Mouse (Mus musculus) lung, postnatal 0 days (tissue): ENCODE results near the gene Gpr4. TPM values are rescaled to one million over a fixed set of nuclear protein-coding genes. Genes with fewer than 3 reads are reported as not detected.
A peak's percentile ranks its signal among the peaks of the same experiment; 100 is the strongest.

Experiments used
- ATAC-seq: fragments of 200-750 bp; cut with Nextera tagmentation; 2 replicates; pipeline ENCODE4 v1.8.0; 2017; ENCODE audit warnings: moderate library complexity
- DNase-seq: peaks from one replicate; pipeline ENCODE4 v3.0.0-alpha.2; 2016; ENCODE audit warnings: low spot score
- H3K27ac ChIP-seq: fragments of 300-500 bp; sonication (generic); 2 replicates; pipeline ENCODE4 v1.5.1; 2014; ENCODE audit warnings: antibody characterized with exemption, mild to moderate bottlenecking, low read length, mixed read lengths
- H3K27me3 ChIP-seq: fragments of 300-500 bp; sonication (generic); replicated peaks from 2 replicates; pipeline ENCODE4 v1.6.1; 2014; ENCODE audit warnings: low read length, mixed read lengths; ENCODE audit not compliant: insufficient read depth
- H3K36me3 ChIP-seq: fragments of 300-500 bp; sonication (generic); 2 replicates; pipeline ENCODE4 v1.6.1; 2014; ENCODE audit warnings: low read length, mixed read lengths; ENCODE audit not compliant: insufficient read depth
- H3K4me1 ChIP-seq: fragments of 300-500 bp; sonication (generic); 2 replicates; pipeline ENCODE4 v1.6.1; 2014; ENCODE audit warnings: antibody characterized with exemption, low read depth, low read length, mixed read lengths; ENCODE audit not compliant: insufficient read depth
- H3K4me2 ChIP-seq: fragments of 300-500 bp; sonication (generic); replicated peaks from 2 replicates; pipeline ENCODE4 v1.6.1; 2014; ENCODE audit warnings: low read depth, mild to moderate bottlenecking, low read length, moderate library complexity, mixed read lengths
- H3K4me3 ChIP-seq: fragments of 300-500 bp; sonication (generic); 2 replicates; pipeline ENCODE4 v1.5.1; 2014; ENCODE audit warnings: low read depth, low read length
- H3K9ac ChIP-seq: fragments of 300-500 bp; sonication (generic); replicated peaks from 2 replicates; pipeline ENCODE4 v1.6.1; 2014; ENCODE audit warnings: low read depth, mild to moderate bottlenecking
- H3K9me3 ChIP-seq: fragments of 300-500 bp; sonication (generic); 2 replicates; pipeline ENCODE4 v1.6.1; 2016; ENCODE audit warnings: low read length, mixed read lengths
- CTCF ChIP-seq: IDR thresholded peaks from 2 replicates; pipeline ENCODE4 v1.5.1; 2016; ENCODE audit warnings: antibody characterized with exemption, mild to moderate bottlenecking
- EP300 ChIP-seq: IDR thresholded peaks from 2 replicates; pipeline ENCODE4 v1.6.1; 2016; ENCODE audit warnings: antibody characterized with exemption, mild to moderate bottlenecking, control low read depth
- WGBS: fragments of 180-500 bp; shearing (Covaris S2); extraction: QIAGEN DNeasy Blood & Tissue Kit; methylation state at CpG from one replicate; pipeline ENCODE4 v1.1.7; 2014; 5-methylcytosine and 5-hydroxymethylcytosine counted together
- polyA plus RNA-seq: library from polyadenylated mRNA; unstranded; fragments of >200 nt; fragmentation: Nextera tagmentation; extraction: Ambion mirVana; gene quantifications from 2 replicates; pipeline ENCODE4 v1.2.1, GENCODE M21; 2015

Gpr4 gene
- polyA plus RNA-seq, 1 experiment from 2014 or later = 2.7 TPM

- H3K4me3 ChIP-seq = no peak within 1 kb of the TSS
- TF ChIP-seq CTCF = no peak
- TF ChIP-seq EP300 = no peak
- 2% methylated on average over 30 of the region's 30 CpGs for WGBS
- H3K4me2 ChIP-seq = no peak within 1 kb of the TSS
- no peak within 1 kb of the TSS for H3K27ac ChIP-seq
- H3K36me3 ChIP-seq = no peaks in the 10 kb centered on the region
- no peaks in the 10 kb centered on the region for H3K9me3 ChIP-seq
- H3K9ac ChIP-seq = no peak within 1 kb of the TSS
- peaks cover 37% of the 10 kb centered on the region for H3K27me3 ChIP-seq
- ATAC-seq = peak; percentile 27
- H3K4me1 ChIP-seq = peaks cover 14% of the 10 kb centered on the region; the same call in 1 of the 2 replicates
- peak; percentile 62 for DNase-seq
Measured at GRCm38 (mm10) chr7:19175708-19176515, 36.4 kb upstream of the Gpr4 start, which contains the start of gene Eml2. Gene Eml2 (plus strand): TSS chr7:19176421.

GRCm38 (mm10) chr7:19176516-19176947, 35.8 kb upstream of the Gpr4 start:
- no peak for TF ChIP-seq CTCF
- TF ChIP-seq EP300 = no peak
- H3K4me1 ChIP-seq = peaks cover 17% of the 10 kb centered on the region; the same call in 1 of the 2 replicates
- no peak overlapping the region for H3K9ac ChIP-seq
- no peak overlapping the region for H3K4me3 ChIP-seq
- H3K36me3 ChIP-seq = no peaks in the 10 kb centered on the region
- H3K4me2 ChIP-seq = no peak overlapping the region
- no peak overlapping the region for H3K27ac ChIP-seq
- DNase-seq = no peak
- WGBS = 10% methylated on average over 14 of the region's 21 CpGs
- peaks cover 37% of the 10 kb centered on the region for H3K27me3 ChIP-seq
- H3K9me3 ChIP-seq = no peaks in the 10 kb centered on the region
- ATAC-seq = no peak

- Histone ChIP-seq H3K4me1 (peaks cover 20% of the 10 kb centered on the region; the same call in 1 of the 2 replicates), H3K9me3 (no peaks in the 10 kb centered on the region), H3K27ac (no peak overlapping the region), H3K27me3 (peaks cover 37% of the 10 kb centered on the region), H3K4me3 (no peak overlapping the region), H3K4me2 (no peak overlapping the region), H3K9ac (no peak overlapping the region), H3K36me3 (no peaks in the 10 kb centered on the region)
- WGBS = 61% methylated on average over 7 of the region's 7 CpGs
- TF ChIP-seq CTCF = no peak
- no peak for TF ChIP-seq EP300
- ATAC-seq (no peak), DNase-seq (no peak)
Measured at GRCm38 (mm10) chr7:19177216-19177615, 35.1 kb upstream of the Gpr4 start.

GRCm38 (mm10) chr7:19178035-19178434, 34.3 kb upstream of the Gpr4 start:
- TF ChIP-seq EP300 (no peak), CTCF (no peak)

GRCm38 (mm10) chr7:19178443-19179092, 33.8 kb upstream of the Gpr4 start:
- H3K9me3 ChIP-seq = no peaks in the 10 kb centered on the region
- 0 out of 2 replicates have a peak, but pooled peaks have one; percentile 27 for TF ChIP-seq EP300
- peak; percentile 86 for TF ChIP-seq CTCF
- no peak for ATAC-seq
- no peak overlapping the region for H3K27ac ChIP-seq
- H3K9ac ChIP-seq = no peak overlapping the region
- no peak overlapping the region for H3K4me2 ChIP-seq
- 6% methylated on average over 27 of the region's 27 CpGs for WGBS
- peaks cover 16% of the 10 kb centered on the region; the same call in 1 of the 2 replicates for H3K4me1 ChIP-seq
- no peak overlapping the region for H3K4me3 ChIP-seq
- peak; percentile 60 for DNase-seq
- H3K36me3 ChIP-seq = no peaks in the 10 kb centered on the region
- H3K27me3 ChIP-seq = peaks cover 37% of the 10 kb centered on the region

More at GRCm38 (mm10) chr7:19178035-19178434, 34.3 kb upstream of the Gpr4 start:
- Histone ChIP-seq H3K27me3 (peaks cover 37% of the 10 kb centered on the region), H3K4me1 (peaks cover 16% of the 10 kb centered on the region; the same call in 1 of the 2 replicates), H3K9me3 (no peaks in the 10 kb centered on the region), H3K4me2 (no peak overlapping the region), H3K27ac (no peak overlapping the region), H3K9ac (no peak overlapping the region), H3K4me3 (no peak overlapping the region), H3K36me3 (no peaks in the 10 kb centered on the region)
- DNase-seq = no peak
- 8% methylated on average over 15 of the region's 18 CpGs for WGBS
- ATAC-seq = no peak

- Histone ChIP-seq H3K27me3 (peaks cover 37% of the 10 kb centered on the region), H3K4me3 (0 out of 2 replicates have a peak overlapping the region, but pooled peaks have one; percentile 14), H3K4me2 (peak overlapping the region; percentile 19; the same call in 1 of the 2 replicates), H3K4me1 (peaks cover 16% of the 10 kb centered on the region; the same call in 1 of the 2 replicates), H3K36me3 (no peaks in the 10 kb centered on the region), H3K9ac (no peak overlapping the region), H3K27ac (no peak overlapping the region), H3K9me3 (no peaks in the 10 kb centered on the region)
- under 1% methylated on average over 31 of the region's 32 CpGs for WGBS
- DNase-seq = peak; percentile 83
- no peak for TF ChIP-seq EP300
- peak; percentile 88 for TF ChIP-seq CTCF
- peak; percentile 21 for ATAC-seq
Measured at GRCm38 (mm10) chr7:19179173-19179572, 33.2 kb upstream of the Gpr4 start.
